25 mouse cellular contexts compared by ENCODE assay signal in the genomic region with DNA sequence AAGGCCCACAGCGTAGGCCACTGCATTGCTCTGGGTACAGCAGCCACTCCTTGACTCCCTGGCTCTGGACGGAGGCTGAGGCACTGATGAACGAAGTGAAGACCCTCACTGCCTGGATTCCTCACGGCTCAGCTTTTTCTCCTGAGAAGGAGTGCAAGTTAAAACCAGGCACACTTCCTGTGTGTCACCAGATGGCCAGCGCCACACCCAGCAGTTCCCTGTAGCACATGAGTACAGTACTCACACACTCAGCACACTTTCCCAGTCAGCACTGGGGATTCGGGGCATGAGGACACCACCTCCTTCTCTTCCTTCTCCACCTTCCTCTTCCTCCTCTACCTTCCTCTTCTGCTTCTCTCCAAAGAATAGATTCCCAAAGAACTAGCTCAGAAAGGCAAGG. TPM values are rescaled to one million over a fixed set of nuclear protein-coding genes. Genes with fewer than 3 reads are reported as not detected.
DNase-seq lines count a peak whose midpoint lies in the region; ATAC-seq and TF ChIP-seq lines count a peak whose summit lies in the region.
"Had no signal": no experiment of that assay in that cellular context is flagged by ENCODE, and none has a peak within 500 bp of the region (broad histone marks: within the 10 kb centered on the region; RNA-seq: fewer than 3 reads in every experiment).

A gene (minus strand): TSS at position 220 of the 400 bp plus-strand sequence.

- no peak for DNase-seq in kidney, adult 18-20 months
- DNase-seq in liver, embryonic 14.5 days (ENCODE audit: low read depth in 3 of 3, low spot score in 3 of 3) = no peak
- no peak for DNase-seq in embryo, embryonic 9.5 days (ENCODE audit: extremely low spot score)
- DNase-seq: adrenal gland, adult 8-10 months; cerebellum, adult 18-20 months; cerebellum, postnatal 36 days; forebrain, postnatal 0 days; heart, postnatal 4 days; lung, postnatal 4 days; midbrain, embryonic 14.5 days; right cerebral cortex, postnatal 25 days had no signal

- H3K4me3 ChIP-seq in kidney, embryonic 16.5 days (ENCODE audit: low read length) = no peak within 1 kb of the TSS
- H3K4me3 ChIP-seq in bone marrow, adult 2 months (replicated peaks; ENCODE audit: control insufficient read depth, low read depth, low read length) = no peak within 1 kb of the TSS
- H3K4me3 ChIP-seq in liver, embryonic 14.5 days (ENCODE audit: insufficient read depth in 1 of 2, low read depth in 2 of 2, low read length in 2 of 2) = no peak within 1 kb of the TSS
- H3K4me3 ChIP-seq in forebrain, embryonic 13.5 days = no peak within 1 kb of the TSS
- H3K4me3 ChIP-seq: embryonic facial prominence, embryonic 12.5 days; heart, adult 2 months; heart, embryonic 15.5 days; limb, embryonic 12.5 days; lung, embryonic 15.5 days; myocyte; neural tube, embryonic 15.5 days had no signal

- H3K9ac ChIP-seq in kidney, embryonic 16.5 days (replicated peaks; ENCODE audit: low read length) = 0 out of 2 replicates have a peak within 1 kb of the TSS, but pooled peaks have one; percentile 8
- no peak within 1 kb of the TSS for H3K9ac ChIP-seq in liver, embryonic 14.5 days (replicated peaks)
- no peak within 1 kb of the TSS for H3K9ac ChIP-seq in forebrain, embryonic 13.5 days
- H3K9ac ChIP-seq: embryonic facial prominence, embryonic 12.5 days; forebrain, postnatal 0 days; heart, embryonic 15.5 days; limb, embryonic 12.5 days; lung, embryonic 15.5 days; neural tube, embryonic 15.5 days had no signal

- TF ChIP-seq CTCF in bone marrow, adult 2 months (IDR thresholded peaks at IDR 0.05; ENCODE audit: control insufficient read depth, insufficient read depth, low read length) = no peak
- no peak for TF ChIP-seq CTCF in liver, embryonic 14.5 days (IDR thresholded peaks at IDR 0.05; ENCODE audit: low read depth)

- no peak within 1 kb of the TSS for H3K27ac ChIP-seq in kidney, embryonic 16.5 days (ENCODE audit: low read length)
- H3K27ac ChIP-seq in bone marrow, adult 2 months (ENCODE audit: control insufficient read depth, insufficient read depth, low read depth, low read length, poor library complexity) = no peak within 1 kb of the TSS
- H3K27ac ChIP-seq in liver, embryonic 14.5 days = no peak within 1 kb of the TSS
- no peak within 1 kb of the TSS for H3K27ac ChIP-seq in forebrain, embryonic 13.5 days
- H3K27ac ChIP-seq: embryonic facial prominence, embryonic 12.5 days; heart, adult 2 months; heart, embryonic 15.5 days; kidney, postnatal 0 days; limb, embryonic 12.5 days; lung, embryonic 15.5 days; neural tube, embryonic 15.5 days had no signal

- 80% methylated on average over 6 of the region's 6 CpGs for WGBS in kidney, embryonic 16.5 days
- WGBS in bone marrow, adult 2 months = 57% methylated on average over 6 of the region's 6 CpGs
- WGBS in liver, embryonic 14.5 days (ENCODE audit: insufficient replicate concordance) = 49% methylated on average over 6 of the region's 6 CpGs
- WGBS in forebrain, embryonic 13.5 days = 82% methylated on average over 6 of the region's 6 CpGs

- no peak for TF ChIP-seq POLR2A in bone marrow, adult 2 months (IDR thresholded peaks at IDR 0.05; ENCODE audit: borderline replicate concordance, control insufficient read depth, low read depth, low read length)

- H3K4me2 ChIP-seq in kidney, embryonic 16.5 days (replicated peaks; ENCODE audit: low read depth, low read length) = no peak within 1 kb of the TSS
- H3K4me2 ChIP-seq in liver, embryonic 14.5 days (ENCODE audit: low read depth) = no peak within 1 kb of the TSS
- H3K4me2 ChIP-seq in forebrain, embryonic 13.5 days = no peak within 1 kb of the TSS
- H3K4me2 ChIP-seq: embryonic facial prominence, embryonic 12.5 days; heart, embryonic 15.5 days; limb, embryonic 12.5 days; lung, embryonic 15.5 days; neural tube, embryonic 15.5 days had no signal

- no peaks in the 10 kb centered on the region for H3K27me3 ChIP-seq in kidney, embryonic 16.5 days (ENCODE audit: insufficient read depth, low read length)
- H3K27me3 ChIP-seq in liver, embryonic 14.5 days (ENCODE audit: control insufficient read depth, insufficient read depth, low read length) = no peaks in the 10 kb centered on the region
- no peaks in the 10 kb centered on the region for H3K27me3 ChIP-seq in forebrain, embryonic 13.5 days
- H3K27me3 ChIP-seq: embryonic facial prominence, embryonic 12.5 days; heart, embryonic 15.5 days; limb, embryonic 12.5 days; lung, embryonic 15.5 days; neural tube, embryonic 15.5 days had no signal

- H3K36me3 ChIP-seq in kidney, embryonic 16.5 days (ENCODE audit: insufficient read depth, low read length) = no peaks in the 10 kb centered on the region
- H3K36me3 ChIP-seq in liver, embryonic 14.5 days (replicated peaks; ENCODE audit: control insufficient read depth, insufficient read depth, low read depth) = no peaks in the 10 kb centered on the region
- no peaks in the 10 kb centered on the region for H3K36me3 ChIP-seq in forebrain, embryonic 13.5 days (ENCODE audit: poor library complexity, severe bottlenecking)
- H3K36me3 ChIP-seq: embryonic facial prominence, embryonic 12.5 days; heart, embryonic 15.5 days; limb, embryonic 12.5 days; lung, embryonic 15.5 days; neural tube, embryonic 15.5 days had no signal

- H3K9me3 ChIP-seq in kidney, embryonic 16.5 days (ENCODE audit: low read length) = no peaks in the 10 kb centered on the region
- H3K9me3 ChIP-seq in liver, embryonic 14.5 days (ENCODE audit: control insufficient read depth, low read length) = no peaks in the 10 kb centered on the region
- H3K9me3 ChIP-seq in forebrain, embryonic 13.5 days (replicated peaks) = no peaks in the 10 kb centered on the region
- H3K9me3 ChIP-seq: embryonic facial prominence, embryonic 12.5 days; heart, embryonic 15.5 days; limb, embryonic 12.5 days; lung, embryonic 15.5 days; neural tube, embryonic 15.5 days had no signal

- no peaks in the 10 kb centered on the region for H3K4me1 ChIP-seq in kidney, embryonic 16.5 days (ENCODE audit: insufficient read depth, low read length)
- no peaks in the 10 kb centered on the region for H3K4me1 ChIP-seq in bone marrow, adult 2 months (ENCODE audit: control insufficient read depth, insufficient read depth, low read length)
- no peaks in the 10 kb centered on the region for H3K4me1 ChIP-seq in liver, embryonic 14.5 days (replicated peaks; ENCODE audit: control insufficient read depth in 2 of 2, insufficient read depth in 2 of 2, low read length in 1 of 2)
- no peaks in the 10 kb centered on the region for H3K4me1 ChIP-seq in forebrain, embryonic 13.5 days
- H3K4me1 ChIP-seq: embryonic facial prominence, embryonic 12.5 days; heart, embryonic 15.5 days; limb, embryonic 12.5 days; lung, embryonic 15.5 days; neural tube, embryonic 15.5 days had no signal

- TF ChIP-seq EP300 in liver, embryonic 14.5 days (IDR thresholded peaks at IDR 0.05; ENCODE audit: low read depth) = no peak

- no peak for ATAC-seq in kidney, embryonic 16.5 days (ENCODE audit: low FRiP score, low TSS enrichment)
- ATAC-seq in erythroblast, adult 5-6 weeks (replicated peaks; ENCODE audit: low FRiP score, poor library complexity, severe bottlenecking) = no peak
- no peak for ATAC-seq in liver, embryonic 14.5 days (ENCODE audit: insufficient read depth)
- no peak for ATAC-seq in forebrain, embryonic 13.5 days
- ATAC-seq: forebrain, postnatal 0 days; hindbrain, embryonic 16.5 days; intestine, postnatal 0 days had no signal

RNA-seq across cellular contexts. Expression of the gene that starts here (rescaled TPM):
- polyA plus RNA-seq in kidney, embryonic 16.5 days (2015; fragmentation: Nextera tagmentation; extraction: Ambion mirVana) = 2.6 and 3.2 TPM in 2 replicates
- 14.7 and 28.0 TPM in 2 replicates for polyA plus RNA-seq in bone marrow, adult 2 months (2011; ENCODE audit: insufficient read depth, insufficient read length, low replicate concordance, missing spikeins)
- 20.5 and 47.1 TPM in 2 replicates for total RNA-seq in erythroblast, adult 5-6 weeks (2015; ENCODE audit: low replicate concordance)
- 24.3 and 27.7 TPM in 2 replicates for total RNA-seq in erythroblast, adult 5-6 weeks (2017; ENCODE audit: low replicate concordance)
- 23.4 and 27.6 TPM in 2 replicates for polyA plus RNA-seq in liver, embryonic 14.5 days (2012; rRNA removed)
- polyA plus RNA-seq in liver, embryonic 14.5 days (2014; fragmentation: Nextera tagmentation; extraction: Ambion mirVana) = 41.5 and 47.1 TPM in 2 replicates
- 0.92 and 1.2 TPM in 2 replicates for polyA plus RNA-seq in forebrain, embryonic 13.5 days (2015; fragmentation: Nextera tagmentation; extraction: Ambion mirVana)
